Mouse (Mus musculus) neural tube, embryonic 14.5 days (tissue): ENCODE measurements at regions not wholly inside any gene's neighbourhood (a gene's known extent, or its start where the extent isn't known, plus 50 kb on each side); places are given as distances from the start of the nearest gene placed in this dataset.

Experiments used
- ATAC-seq: fragments of 200-750 bp; cut with Nextera tagmentation; 2 replicates; pipeline ENCODE4 v1.8.0; 2017; ENCODE audit warnings: low read depth, mild to moderate bottlenecking, moderate TSS enrichment, moderate library complexity
- H3K27ac ChIP-seq: fragments of 300-500 bp; sonication (generic); 2 replicates; pipeline ENCODE4 v1.5.1; 2014; ENCODE audit warnings: low read depth, mild to moderate bottlenecking, control low read depth, low read length, moderate library complexity, mixed read lengths
- H3K27me3 ChIP-seq: fragments of 300-500 bp; sonication (generic); 2 replicates; pipeline ENCODE4 v1.6.1; 2014; ENCODE audit warnings: low read length; ENCODE audit not compliant: control insufficient read depth, insufficient read depth
- H3K36me3 ChIP-seq: fragments of 300-500 bp; sonication (generic); 2 replicates; pipeline ENCODE4 v1.6.1; 2014; ENCODE audit warnings: low read length, mixed read lengths; ENCODE audit not compliant: control insufficient read depth, insufficient read depth
- H3K4me1 ChIP-seq: fragments of 300-500 bp; sonication (generic); 2 replicates; pipeline ENCODE4 v1.6.1; 2014; ENCODE audit warnings: low read length; ENCODE audit not compliant: control insufficient read depth, insufficient read depth
- H3K4me2 ChIP-seq: fragments of 300-500 bp; sonication (generic); 2 replicates; pipeline ENCODE4 v1.6.1; 2014; ENCODE audit warnings: mild to moderate bottlenecking, low read depth, low read length, control low read depth
- H3K4me3 ChIP-seq: fragments of 300-500 bp; sonication (generic); 2 replicates; pipeline ENCODE4 v1.5.1; 2014; ENCODE audit warnings: low read depth, low read length, control low read depth, mixed read lengths
- H3K9ac ChIP-seq: fragments of 300-500 bp; sonication (generic); replicated peaks from 2 replicates; pipeline ENCODE4 v1.6.1; 2014; ENCODE audit warnings: low read depth, mild to moderate bottlenecking, control low read depth, low read length, mixed read lengths
- H3K9me3 ChIP-seq: fragments of 300-500 bp; sonication (generic); 2 replicates; pipeline ENCODE4 v1.6.1; 2016; ENCODE audit warnings: low read length; ENCODE audit not compliant: control insufficient read depth
- WGBS: fragments of 180-500 bp; shearing (Covaris S2); extraction: QIAGEN DNeasy Blood & Tissue Kit; methylation state at CpG from one replicate; pipeline ENCODE4 v1.1.7; 2014; 5-methylcytosine and 5-hydroxymethylcytosine counted together

DNA sequence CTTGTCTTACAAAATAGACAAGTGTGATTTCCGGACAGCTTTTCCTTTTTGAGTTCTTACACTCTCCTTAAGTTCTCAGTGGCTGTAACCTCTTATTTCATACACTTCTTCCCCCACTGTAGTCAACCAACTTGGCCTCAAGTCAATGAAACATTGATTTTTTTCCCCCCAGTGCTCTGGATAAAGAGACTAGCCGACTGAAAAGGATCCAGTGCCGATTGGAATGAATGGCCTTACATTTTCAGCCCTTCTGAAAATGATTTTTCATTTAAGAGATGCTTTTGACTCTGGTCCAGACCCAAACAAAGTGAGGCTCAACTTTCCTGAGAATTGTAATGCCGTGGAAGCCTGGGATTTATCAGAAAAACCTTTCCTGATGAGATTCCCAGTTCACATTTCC, 216.3 kb upstream of the Lrtm1 start:
- Histone ChIP-seq H3K4me2 (no peak overlapping the region), H3K4me1 (no peaks in the 10 kb centered on the region), H3K27ac (no peak overlapping the region), H3K4me3 (no peak overlapping the region), H3K9ac (no peak overlapping the region), H3K9me3 (no peaks in the 10 kb centered on the region), H3K36me3 (no peaks in the 10 kb centered on the region), H3K27me3 (no peaks in the 10 kb centered on the region)
- 81% methylated on average over 4 of the region's 4 CpGs for WGBS
- ATAC-seq: no peak

- no peak overlapping the region for H3K27ac ChIP-seq
- WGBS: 87% methylated on average over 5 of the region's 5 CpGs
- no peak overlapping the region for H3K9ac ChIP-seq
- H3K4me3 ChIP-seq: no peak overlapping the region
- H3K27me3 ChIP-seq: no peaks in the 10 kb centered on the region
- H3K9me3 ChIP-seq: no peaks in the 10 kb centered on the region
- H3K4me1 ChIP-seq: no peaks in the 10 kb centered on the region
- ATAC-seq: no peak
- no peak overlapping the region for H3K4me2 ChIP-seq
- no peaks in the 10 kb centered on the region for H3K36me3 ChIP-seq
Observed at GRCm38 (mm10) chr14:28802126-28802525, 215.9 kb upstream of the Lrtm1 start.

DNA sequence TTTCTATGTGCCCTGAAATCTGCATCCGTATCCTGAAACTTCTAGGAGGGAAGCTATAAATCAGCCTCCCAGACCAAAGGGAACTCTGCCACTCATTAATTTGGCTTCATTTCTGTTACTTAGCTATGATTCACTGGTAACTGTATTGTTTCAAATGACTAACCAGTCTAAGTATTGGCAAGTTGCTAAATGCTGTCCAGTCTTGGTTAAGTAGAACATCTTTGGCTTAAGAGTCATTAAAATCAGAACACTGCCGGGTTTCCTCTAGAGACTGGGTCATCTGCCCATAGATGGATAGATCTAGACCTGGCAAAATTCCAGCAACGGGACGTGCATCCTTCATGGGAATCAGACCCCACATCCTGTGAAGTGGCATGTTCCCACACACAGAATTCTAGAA, 209.9 kb upstream of the Lrtm1 start:
- H3K4me3 ChIP-seq: no peak overlapping the region
- no peak for ATAC-seq
- H3K9ac ChIP-seq: no peak overlapping the region
- no peaks in the 10 kb centered on the region for H3K27me3 ChIP-seq
- H3K27ac ChIP-seq: no peak overlapping the region
- no peaks in the 10 kb centered on the region for H3K9me3 ChIP-seq
- WGBS: 72% methylated on average over 4 of the region's 4 CpGs
- H3K36me3 ChIP-seq: no peaks in the 10 kb centered on the region
- no peaks in the 10 kb centered on the region for H3K4me1 ChIP-seq
- no peak overlapping the region for H3K4me2 ChIP-seq

DNA sequence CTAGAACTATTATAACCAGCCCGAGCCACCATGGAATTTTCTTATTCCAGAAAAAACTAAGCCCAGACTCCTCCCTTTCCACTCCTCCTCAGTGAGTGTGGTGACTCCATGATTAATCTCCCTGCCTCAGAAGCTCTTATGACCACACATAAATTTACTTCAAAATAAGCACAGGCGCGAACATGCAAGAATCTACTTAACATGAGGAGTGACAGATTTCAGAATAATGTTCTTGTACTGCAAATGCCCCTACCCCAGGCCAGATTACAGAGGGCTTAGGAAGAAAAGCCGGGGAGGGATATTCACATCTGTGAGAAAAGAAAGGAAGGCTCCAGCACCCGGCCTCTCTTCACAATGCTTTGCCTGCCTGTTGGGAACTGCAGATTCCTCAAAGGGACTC, 208.7 kb upstream of the Lrtm1 start:
- Histone ChIP-seq H3K4me1 (no peaks in the 10 kb centered on the region), H3K36me3 (no peaks in the 10 kb centered on the region), H3K9ac (no peak overlapping the region), H3K27me3 (no peaks in the 10 kb centered on the region), H3K4me2 (no peak overlapping the region), H3K9me3 (no peaks in the 10 kb centered on the region), H3K27ac (no peak overlapping the region), H3K4me3 (no peak overlapping the region)
- WGBS: 37% methylated on average over 5 of the region's 5 CpGs
- ATAC-seq: no peak

DNA sequence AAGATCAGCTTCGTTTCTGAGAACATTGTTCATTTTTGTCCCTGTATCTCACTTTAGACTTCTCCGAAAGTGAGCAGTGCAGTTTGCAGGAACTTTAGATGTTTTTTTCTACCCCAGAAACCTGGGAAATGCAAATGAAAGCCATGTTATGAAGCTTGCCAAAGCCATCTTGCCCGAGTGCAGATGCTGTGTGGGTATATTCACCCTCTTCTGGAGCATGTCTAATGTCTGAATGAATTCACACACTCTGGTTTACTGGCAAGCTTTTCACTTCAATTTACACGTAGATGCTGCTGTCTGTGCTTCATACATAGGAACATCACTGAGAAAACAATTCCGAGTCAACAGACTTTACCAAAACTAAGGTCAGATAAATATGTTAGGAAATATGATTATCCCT, 197.0 kb upstream of the Lrtm1 start:
- WGBS: 67% methylated on average over 5 of the region's 5 CpGs
- Histone ChIP-seq H3K27me3 (no peaks in the 10 kb centered on the region), H3K4me1 (no peaks in the 10 kb centered on the region), H3K9me3 (no peaks in the 10 kb centered on the region), H3K27ac (no peak overlapping the region), H3K36me3 (no peaks in the 10 kb centered on the region), H3K4me2 (no peak overlapping the region), H3K9ac (no peak overlapping the region), H3K4me3 (no peak overlapping the region)
- ATAC-seq: no peak

GRCm38 (mm10) chr14:28827186-28827585, 190.8 kb upstream of the Lrtm1 start:
- Histone ChIP-seq H3K4me3 (no peak overlapping the region), H3K36me3 (no peaks in the 10 kb centered on the region), H3K4me2 (no peak overlapping the region), H3K27ac (no peak overlapping the region), H3K27me3 (no peaks in the 10 kb centered on the region), H3K9me3 (no peaks in the 10 kb centered on the region), H3K4me1 (no peaks in the 10 kb centered on the region), H3K9ac (no peak overlapping the region)
- WGBS: 36% methylated on average over 6 of the region's 6 CpGs
- ATAC-seq: no peak

DNA sequence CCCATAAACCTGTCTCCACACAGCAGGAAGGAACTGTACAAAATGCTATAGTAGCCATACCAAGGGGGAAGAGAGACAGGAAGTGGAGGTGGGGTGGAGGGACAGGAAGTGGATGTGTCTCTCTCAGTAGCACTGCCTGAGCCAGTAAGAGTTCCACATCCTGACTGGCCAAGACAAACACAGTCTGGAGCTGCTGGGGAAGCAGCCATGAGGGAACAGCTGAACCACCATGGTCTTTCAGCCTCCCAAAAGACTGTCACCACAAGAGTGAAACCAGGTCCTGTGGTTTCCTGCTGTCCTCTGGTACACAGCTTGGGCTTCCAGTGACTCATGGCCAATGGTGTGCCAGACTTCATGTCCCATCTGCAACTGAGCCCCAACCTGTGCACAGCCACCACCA, 180.9 kb upstream of the Lrtm1 start:
- no peak overlapping the region for H3K4me2 ChIP-seq
- H3K4me3 ChIP-seq: no peak overlapping the region
- no peaks in the 10 kb centered on the region for H3K36me3 ChIP-seq
- no peaks in the 10 kb centered on the region for H3K9me3 ChIP-seq
- no peak overlapping the region for H3K9ac ChIP-seq
- no peak for ATAC-seq
- H3K27me3 ChIP-seq: no peaks in the 10 kb centered on the region
- no peak overlapping the region for H3K27ac ChIP-seq
- H3K4me1 ChIP-seq: no peaks in the 10 kb centered on the region

GRCm38 (mm10) chr14:28848831-28849590, 169.0 kb upstream of the Lrtm1 start:
- Histone ChIP-seq H3K27me3 (no peaks in the 10 kb centered on the region), H3K36me3 (no peaks in the 10 kb centered on the region), H3K9me3 (no peaks in the 10 kb centered on the region), H3K4me2 (no peak overlapping the region), H3K9ac (no peak overlapping the region), H3K4me3 (no peak overlapping the region), H3K27ac (no peak overlapping the region), H3K4me1 (no peaks in the 10 kb centered on the region)
- WGBS: 16% methylated on average over 2 of the region's 2 CpGs
- ATAC-seq: no peak
